Mouse (Mus musculus): ENCODE measurements around the gene Enpp1.

The Enpp1 gene

GRCm38 (mm10) chr10:24589238-24589637 lies 122.7 kb downstream of the Enpp1 start:
- H3K27me3 ChIP-seq (ENCODE audit: control insufficient read depth, insufficient read depth, low read length, poor library complexity, severe bottlenecking): no peaks in the 10 kb centered on the region
- DNase-seq (ENCODE audit: low read depth, low spot score): no peak

GRCm38 (mm10) chr10:24588824-24589223 lies 123.1 kb downstream of the Enpp1 start:
- no peak for DNase-seq (ENCODE audit: low read depth, low spot score)
- Histone ChIP-seq H3K36me3 (ENCODE audit: control insufficient read depth, insufficient read depth, low read length, poor library complexity, severe bottlenecking) (no peaks in the 10 kb centered on the region), H3K27me3 (ENCODE audit: control insufficient read depth, insufficient read depth, low read length, poor library complexity, severe bottlenecking) (no peaks in the 10 kb centered on the region)

More at GRCm38 (mm10) chr10:24589238-24589637, 122.7 kb downstream of the Enpp1 start:
- H3K36me3 ChIP-seq (ENCODE audit: control insufficient read depth, insufficient read depth, low read length, poor library complexity, severe bottlenecking): no peaks in the 10 kb centered on the region

All from splenic B cell, adult 2 months (primary cell).